Mouse (Mus musculus) bone marrow macrophage, adult 2 months (primary cell): ENCODE data around the gene Sec23ip.

ENCODE experiments used
- CTCF ChIP-seq: IDR thresholded peaks from 2 replicates; pipeline ENCODE4 v1.5.1; 2012; ENCODE audit warnings: low read depth, mild to moderate bottlenecking, low read length, moderate library complexity
- POLR2A ChIP-seq: IDR thresholded peaks from 2 replicates; pipeline ENCODE4 v1.6.1; 2012; ENCODE audit warnings: mild to moderate bottlenecking, low read depth, low read length, borderline replicate concordance

DNA sequence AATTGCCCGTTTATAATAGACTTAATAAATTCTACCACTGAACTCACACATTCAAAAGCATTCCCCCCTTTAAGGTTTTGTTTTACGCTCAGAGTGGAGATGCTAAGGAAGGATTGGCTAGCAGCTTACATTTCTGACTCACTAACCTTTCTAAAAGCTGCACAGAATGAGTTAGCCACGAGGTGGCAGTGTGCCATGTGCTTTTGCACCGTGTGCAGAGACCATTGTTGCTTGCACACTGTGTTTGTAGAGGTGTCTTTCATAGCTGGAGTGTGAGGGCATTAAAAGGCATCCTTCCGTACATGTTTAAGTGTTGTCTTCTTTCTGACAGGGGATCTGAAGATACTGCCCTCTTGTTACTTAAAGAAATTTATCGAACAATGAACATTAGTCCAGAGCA, 34.6 kb downstream of the Sec23ip start:
- TF ChIP-seq CTCF (no peak; the same call in 1 of the 2 replicates), POLR2A (no peak)
